Mouse (Mus musculus): ENCODE data around the gene Fuz. TPM values are rescaled to one million over a fixed set of nuclear protein-coding genes. Genes with fewer than 3 reads are reported as not detected.
A peak's percentile ranks its signal among the peaks of the same experiment; 100 is the strongest.

The Fuz gene
- total RNA-seq (2021): 10 to 100 TPM; 23.8 to 29.1 TPM

DNA sequence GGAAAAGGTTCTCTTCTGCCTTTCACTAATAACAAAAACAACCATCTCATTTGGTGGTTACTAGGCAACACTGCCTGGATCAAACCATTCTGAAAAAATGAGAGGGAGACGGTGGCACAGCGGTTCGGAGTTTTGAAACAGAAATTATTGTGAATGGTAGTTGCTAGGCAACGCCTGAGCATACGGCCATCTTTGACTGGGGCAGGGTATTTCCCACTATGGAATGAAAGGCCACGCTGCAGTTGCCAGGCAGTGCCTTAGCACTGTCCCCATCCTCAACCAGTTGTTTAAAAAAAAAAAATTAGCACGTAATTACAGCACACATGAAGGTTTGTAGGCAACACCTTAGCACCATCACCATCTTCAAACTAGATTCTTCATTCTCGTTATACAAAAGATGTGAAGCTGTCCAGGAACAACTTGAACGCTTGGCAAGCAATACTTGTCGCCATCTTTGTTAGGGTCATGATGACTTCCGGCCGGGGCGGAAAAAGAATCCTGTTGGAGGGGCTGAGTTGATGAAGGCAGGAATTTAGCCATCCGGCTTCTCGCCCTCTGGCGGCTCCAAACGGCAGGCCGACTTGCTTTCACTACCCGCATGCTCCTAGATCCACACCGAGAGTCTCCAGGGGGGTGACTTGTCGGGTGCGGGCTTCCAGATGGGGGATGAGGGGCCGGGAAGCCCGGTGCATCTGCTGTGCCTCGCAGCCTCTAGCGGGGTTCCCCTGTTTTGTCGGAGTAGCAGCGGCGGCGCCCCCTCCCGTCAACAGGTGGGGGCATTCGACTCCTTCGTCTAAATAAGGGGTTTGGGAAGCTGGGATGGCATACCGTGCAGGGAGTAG is at the start of gene Fuz:
Gene Fuz (plus strand): TSS at position 487 of the 842 bp plus-strand sequence.
- peak; percentile 91 to 92 for DNase-seq

DNA sequence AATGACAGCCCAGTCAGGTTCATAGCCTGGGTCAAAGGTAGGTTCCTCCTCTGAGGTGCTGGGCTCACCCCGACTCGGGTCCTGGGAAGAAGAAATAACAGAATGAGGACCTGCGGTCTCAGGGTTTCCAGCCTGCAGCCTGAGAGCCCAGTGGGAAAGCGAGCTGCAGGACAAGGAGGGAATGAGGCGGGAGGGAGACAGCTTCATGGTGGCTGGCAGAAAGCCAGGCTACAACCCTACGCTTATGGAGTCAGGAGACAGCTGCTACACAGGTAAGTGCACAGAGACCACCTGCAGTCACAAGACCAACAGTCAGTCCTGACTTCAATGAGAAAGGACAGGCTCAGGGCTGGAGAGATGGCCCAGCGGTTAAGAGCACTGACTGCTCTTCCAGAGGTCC is 49.1 kb upstream of the Fuz start:
- DNase-seq: no peak

DNA sequence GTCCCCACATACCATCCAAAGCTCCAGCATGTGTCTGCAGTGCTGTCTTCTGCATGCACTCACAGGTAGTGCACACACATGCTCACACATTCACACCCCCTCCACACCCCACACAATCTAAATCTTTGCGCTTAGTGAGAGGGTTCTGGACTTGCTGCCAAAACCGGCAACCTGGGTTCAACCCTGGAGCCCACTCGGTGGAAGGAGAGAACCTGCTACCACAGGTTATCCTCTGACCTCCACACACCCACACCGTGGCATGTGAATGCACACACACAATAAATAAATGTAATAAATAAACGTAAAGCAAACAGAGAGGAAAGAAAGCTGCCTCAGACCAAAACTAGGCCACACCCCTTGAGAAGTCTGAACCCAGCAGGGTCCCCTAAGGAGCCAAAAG is 48.1 kb upstream of the Fuz start:
- DNase-seq: no peak

DNA sequence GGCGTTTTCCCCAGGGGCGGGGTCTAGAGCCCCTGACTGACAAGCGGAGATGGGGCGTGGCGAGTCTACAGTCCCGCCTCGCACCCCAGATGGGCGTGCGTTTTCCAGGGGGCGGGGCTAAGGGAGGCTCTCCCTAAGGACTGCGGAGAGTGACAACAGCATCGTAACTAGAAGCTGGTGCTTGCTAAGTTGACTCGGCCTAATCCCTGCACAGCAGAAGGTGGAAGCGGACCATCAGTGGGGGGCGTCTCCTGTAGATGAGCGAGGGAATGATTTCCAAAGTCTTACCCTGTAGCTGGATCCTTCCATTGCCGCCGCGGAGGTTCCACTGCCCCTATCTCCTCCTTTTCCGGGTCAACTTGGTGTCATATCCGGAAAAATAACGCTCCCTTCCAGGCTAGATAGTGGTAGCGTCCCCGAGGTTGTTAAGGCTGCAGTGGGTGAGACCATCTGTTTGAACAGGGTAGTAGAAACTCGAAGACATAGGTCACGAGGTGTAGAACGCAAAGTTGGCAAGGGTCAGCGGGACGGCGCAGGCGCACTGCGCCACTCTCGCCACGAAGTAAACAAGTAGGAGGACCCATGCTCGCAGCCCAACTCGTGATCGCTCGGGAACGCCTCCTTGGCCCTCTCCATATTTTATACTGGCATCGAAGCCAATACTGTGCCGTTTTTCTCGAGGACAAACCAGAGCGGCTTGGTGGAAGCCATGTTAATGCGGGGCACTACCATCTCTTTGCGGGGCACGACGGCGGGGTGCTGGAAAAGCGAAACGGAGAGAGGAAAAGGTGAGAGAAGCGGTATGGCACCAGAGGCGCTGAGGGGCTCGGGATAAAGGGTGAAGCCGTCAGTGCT is 47.1 kb upstream of the Fuz start, which contains the start of the genes Akt1s1 and Tbc1d17:
Gene Akt1s1 (plus strand): TSS at position 431 of the 855 bp plus-strand sequence.
Gene Tbc1d17 (minus strand): TSS at position 519 of the 855 bp plus-strand sequence.
- peak; percentile 99 to 100 for DNase-seq

DNA sequence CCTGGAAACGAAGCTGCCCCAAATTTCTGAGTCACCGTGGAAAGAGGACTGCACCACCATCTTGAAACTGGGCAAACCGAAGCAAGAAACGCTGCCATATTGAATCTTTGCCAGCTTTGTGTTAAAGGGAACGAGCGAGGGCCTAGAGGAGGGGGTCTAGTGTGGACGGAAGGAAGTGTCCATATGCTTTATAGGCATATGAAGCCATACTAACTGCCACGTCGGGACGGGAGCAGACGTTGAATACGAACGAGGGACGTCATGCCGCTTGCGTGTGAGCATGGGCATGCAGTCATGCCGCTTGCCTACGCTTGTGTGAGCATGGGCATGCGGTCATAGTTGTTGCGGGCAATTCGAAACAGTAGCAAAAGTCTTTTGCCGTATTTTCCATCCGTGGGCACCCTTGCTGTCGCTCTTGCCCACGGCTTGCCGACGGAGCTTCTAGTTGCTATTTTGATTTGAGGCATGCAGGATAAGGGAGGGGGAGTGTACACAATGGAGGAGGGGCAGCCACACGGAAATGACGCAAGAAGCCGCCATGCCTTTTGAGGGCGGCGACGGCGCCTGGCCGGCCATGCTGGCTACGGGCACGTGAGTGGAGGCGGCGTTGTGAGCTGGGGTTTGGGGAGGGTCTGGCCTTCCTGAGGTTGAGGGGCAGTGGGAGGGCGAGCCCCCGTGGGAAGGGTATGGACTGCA is 46.3 kb upstream of the Fuz start:
- DNase-seq: peak; percentile 90

DNA sequence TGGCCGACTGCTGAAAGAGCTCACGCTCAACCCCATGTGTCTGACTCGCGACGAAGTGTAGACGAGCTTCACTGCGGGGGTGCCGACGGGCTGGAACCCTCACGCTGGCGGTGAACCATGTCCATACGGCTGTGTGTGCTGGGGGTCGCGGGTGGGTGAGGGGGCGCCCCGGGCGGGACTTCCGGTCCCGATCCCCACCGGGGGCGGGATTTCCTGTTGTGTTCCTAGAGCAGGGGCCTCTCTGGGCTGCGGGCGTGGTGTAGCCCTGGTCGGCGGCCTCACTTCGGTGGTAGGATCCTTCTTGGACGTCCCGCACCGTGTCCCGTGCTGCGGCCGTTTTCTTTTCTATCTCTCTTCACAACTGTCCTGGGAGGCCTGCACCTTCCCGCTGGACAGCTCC is 45.7 kb upstream of the Fuz start:
- peak in 1 of 2 experiments; percentile 68 for DNase-seq

DNA sequence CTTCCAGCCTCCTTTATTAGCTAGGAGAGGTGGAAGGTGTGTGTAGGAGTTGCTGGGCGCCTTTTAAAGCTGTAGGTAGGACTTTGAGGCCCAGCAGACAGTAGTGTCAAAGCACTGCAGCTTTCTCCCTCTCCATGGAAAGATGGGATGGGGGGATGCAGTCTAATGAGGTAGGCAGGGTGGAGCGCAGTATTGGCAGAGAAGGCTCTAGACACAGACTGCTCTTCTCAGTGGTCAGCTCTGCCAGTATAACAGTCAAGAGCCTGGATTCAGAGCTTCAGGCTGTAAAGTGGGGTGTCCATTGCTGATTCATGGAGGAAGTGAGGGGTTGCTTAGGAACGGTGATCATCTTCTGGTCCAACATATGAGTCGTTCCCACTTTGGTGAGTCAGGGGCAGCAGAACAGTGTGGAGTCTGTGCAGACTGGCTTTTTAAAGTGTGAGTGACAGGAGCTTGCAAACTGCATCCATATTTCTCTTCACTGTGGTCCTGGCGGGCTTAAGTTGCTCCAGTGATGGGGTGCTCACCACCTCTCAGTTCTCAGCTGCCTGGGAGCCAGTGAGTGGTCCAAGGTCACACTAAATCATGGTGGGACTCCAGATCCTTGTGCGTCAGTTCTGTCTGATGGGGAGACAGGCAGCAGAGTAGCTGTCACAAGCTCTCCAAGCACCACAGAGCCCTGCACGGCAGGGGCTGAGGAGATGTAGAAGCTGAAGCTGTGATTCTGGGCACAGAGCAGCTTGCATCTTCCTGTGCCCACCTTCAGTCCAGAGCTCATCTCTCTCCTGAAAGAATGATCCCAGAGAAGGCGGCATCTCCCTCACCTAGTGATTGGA is 44.9 kb upstream of the Fuz start:
- DNase-seq: no peak

DNA sequence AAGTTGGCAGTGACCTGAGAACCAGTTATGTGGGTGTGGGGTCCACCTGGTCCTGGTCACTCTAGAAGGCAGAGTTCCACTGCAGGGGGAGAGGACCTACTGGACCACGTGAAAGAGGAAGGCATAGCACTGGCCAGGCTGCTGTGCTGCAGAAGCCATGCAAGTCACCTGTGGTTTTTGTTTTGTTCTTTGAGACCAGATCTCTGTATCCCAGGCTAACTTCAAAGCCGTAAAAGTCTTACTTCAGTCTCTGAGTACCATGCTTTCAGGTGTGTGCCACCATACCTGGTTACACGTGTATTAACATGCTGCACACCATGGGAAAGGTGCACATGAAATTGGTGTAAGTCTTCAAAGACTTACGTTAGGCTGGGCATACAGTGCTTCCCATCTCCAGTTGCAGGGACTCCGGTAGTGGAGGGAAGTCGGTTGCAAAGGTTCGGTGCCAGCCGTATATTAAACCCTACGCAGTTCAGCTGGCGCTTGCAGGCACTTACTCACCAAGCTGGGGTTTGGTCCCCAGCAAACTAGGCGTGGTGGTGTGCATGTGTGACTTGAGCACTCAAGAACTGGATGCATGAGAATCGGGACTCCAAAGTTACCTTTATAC is 44.1 kb upstream of the Fuz start:
- DNase-seq: no peak

DNA sequence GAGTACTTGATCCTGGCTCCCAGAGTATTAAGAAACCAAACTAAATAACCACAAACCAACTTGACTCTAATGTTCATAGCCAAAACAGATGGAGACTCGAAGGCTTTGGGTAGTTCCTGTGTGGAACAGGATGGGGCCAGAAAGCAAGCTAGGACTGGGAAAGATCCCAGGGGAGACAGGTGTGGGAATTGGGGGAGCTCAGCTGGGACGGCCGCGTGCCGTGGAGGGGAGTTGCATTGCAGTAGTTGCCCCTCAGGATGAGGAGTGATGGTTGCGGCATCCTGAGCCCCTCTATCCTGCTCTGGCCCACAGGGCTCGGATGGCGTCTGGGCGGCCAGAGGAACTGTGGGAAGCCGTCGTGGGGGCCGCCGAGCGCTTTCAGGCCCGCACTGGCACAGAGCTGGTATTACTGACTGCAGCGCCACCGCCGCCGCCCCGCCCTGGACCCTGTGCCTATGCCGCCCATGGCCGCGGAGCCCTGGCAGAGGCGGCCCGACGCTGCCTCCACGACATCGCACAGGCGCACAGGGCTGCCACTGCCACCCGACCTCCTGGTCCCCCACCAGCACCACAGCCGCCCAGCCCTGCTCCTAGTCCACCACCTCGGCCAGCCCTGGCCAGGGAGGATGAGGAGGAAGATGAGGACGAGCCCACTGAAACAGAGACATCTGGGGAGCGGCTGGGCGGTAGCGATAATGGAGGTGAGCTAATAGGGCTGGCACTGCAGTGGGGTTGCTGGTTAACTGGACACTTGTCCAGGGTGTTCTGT is 43.4 kb upstream of the Fuz start:
- DNase-seq: no peak

DNA sequence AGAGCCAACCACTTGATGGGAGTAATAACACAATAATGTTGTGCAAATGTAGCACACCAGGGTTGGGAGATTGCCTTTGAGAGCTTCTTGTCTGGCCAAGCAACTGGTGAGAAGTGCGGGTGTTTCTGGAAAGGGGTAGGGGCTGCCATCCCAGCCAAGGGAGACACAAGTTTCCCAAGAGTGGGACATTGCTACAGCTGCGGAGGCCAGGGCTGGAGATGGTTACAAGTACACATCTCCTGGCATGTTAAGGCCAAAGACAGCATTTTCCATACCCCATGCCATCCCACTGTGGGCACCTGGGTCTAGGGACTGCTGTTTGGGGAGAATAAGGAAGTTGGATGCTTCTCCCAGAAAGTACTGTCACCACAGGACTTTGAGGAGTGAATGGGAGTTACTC is 42.8 kb upstream of the Fuz start:
- no peak for DNase-seq

DNA sequence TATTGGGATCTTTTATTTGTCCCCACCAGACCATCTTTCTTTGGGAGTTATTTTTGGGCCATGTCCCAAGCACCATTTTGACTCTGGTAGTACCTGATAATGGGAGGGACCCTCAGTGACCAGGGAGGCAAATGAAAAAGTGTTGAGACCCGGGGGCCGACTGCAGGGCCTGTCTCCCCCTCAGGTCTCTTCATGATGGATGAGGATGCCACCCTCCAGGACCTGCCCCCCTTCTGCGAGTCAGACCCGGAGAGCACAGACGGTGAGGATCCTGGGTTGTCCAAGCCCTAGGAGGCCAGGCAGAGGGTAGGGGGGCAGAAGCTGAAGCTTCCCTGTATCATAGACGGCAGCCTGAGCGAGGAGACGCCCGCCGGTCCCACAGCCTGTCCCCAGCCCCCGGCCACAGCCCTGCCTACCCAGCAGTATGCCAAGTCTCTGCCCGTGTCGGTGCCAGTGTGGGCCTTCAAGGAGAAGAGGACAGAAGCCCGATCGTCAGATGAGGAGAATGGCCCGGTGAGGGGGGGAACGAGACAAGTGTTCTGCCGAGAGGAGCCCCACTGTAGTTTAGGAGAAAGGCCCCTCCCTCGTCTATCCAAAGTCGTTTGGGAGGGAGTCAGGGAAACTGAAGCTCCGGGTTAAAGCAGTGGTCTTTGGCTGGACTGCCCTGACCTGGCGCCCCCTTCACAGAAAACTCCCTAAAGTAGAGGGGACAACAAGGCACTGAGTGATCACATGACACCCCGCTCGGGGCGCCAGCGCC is 42.1 kb upstream of the Fuz start:
- no peak for DNase-seq

DNA sequence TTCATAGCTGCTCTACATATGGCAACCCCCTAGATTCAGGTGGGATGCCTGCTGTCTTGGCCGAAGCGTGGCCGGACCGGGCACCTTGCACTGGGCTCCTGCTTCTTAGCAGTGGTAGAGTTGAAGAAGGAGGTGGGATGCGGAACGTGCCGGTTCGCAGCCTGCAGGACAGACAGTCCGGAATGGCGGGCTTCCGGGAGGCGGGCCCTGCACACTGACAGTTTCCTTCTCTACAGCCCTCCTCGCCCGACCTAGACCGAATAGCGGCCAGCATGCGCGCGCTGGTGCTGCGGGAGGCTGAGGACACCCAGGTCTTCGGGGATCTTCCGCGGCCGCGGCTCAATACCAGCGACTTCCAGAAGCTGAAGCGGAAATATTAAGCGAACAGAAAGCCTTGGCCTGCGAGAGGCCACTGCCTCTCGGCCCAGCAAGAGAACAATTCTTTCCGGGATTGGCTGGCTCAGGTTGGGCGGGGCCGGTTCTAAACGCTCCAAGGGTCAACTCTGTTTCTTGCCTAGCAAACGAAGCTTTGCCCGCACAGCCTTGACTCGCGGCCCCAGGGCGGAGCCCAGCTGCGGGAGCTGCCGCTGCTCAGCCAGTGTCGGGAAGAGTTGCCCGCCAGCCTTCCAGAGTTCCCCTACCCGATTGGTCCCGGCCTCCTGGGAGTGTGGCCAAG is 41.4 kb upstream of the Fuz start:
- DNase-seq: peak; percentile 74 to 80

DNA sequence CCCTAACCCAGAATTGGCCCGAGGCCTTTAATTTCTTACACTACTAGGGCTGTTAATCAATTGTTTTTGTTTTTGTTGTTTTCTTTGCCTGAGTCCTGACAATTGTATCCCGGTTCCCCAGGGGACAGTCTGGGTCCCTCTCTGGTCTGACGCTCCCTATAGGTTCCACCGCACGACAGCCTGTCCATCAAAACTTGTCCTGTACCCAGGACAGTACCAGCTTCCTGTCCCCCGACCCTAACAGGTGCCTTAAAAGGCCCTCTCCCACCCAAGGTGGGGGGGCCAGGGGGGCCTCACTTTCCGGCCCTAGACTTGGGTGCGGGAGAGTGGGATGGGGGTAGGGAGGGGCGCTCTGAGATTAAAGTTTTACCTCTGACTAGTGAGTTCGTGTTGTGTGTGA is 40.8 kb upstream of the Fuz start:
- DNase-seq: no peak

DNA sequence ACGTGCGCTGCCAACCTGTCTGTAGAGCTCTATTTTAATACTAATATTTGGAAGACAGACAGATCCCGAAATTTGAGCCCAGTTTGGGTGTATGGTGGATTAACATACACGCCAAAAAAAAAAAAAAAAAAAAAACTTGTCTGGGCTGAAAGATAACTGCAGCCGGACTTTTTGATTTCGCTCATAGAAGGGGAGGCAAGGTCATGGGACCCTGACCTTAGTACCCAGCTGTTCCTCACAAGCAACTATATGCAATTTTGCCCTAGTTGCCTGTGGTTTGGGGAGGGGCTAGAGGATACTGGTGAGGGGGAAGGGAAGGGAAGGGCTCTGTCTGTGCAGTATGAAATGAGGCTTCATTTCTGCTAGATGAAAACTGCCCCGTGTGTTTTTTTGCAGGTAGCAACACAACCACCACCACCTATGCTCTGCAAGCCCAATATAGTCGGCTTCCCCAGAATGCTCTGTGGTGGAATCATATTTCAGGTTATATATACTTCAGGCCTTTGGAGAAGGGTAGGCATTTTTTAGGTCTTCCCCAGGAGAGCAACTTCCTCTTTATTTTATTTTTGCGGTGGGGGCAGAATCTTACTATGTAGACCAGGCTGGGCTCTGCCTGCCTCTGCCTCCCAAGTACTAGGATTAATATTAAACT is 39.5 kb upstream of the Fuz start:
- no peak for DNase-seq

DNA sequence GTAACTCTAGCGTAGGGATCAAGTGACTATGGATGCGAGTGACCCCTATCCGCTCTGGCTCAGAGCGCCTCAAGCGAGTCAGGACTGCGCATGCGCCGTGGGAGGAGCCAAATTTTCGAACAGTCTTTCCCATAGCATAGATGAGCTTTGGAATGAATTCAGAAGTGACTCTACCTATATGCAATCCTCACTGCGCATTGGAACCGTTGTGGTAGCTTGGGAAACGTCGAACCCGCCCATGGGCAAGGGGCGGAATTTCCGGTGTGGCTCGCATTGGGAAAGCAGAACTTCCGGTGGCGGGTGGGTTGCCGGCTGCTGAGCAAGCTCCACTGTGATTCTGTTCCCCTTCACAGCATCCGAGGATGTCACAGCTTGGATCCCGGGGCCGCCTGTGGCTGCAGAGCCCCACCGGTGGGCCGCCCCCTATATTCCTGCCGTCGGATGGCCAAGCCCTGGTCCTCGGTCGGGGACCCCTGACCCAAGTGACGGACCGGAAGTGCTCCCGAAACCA is 38.8 kb upstream of the Fuz start, which contains the start of gene Pnkp:
Gene Pnkp (plus strand): TSS at position 98 of the 511 bp plus-strand sequence.
- DNase-seq: peak; percentile 91

DNA sequence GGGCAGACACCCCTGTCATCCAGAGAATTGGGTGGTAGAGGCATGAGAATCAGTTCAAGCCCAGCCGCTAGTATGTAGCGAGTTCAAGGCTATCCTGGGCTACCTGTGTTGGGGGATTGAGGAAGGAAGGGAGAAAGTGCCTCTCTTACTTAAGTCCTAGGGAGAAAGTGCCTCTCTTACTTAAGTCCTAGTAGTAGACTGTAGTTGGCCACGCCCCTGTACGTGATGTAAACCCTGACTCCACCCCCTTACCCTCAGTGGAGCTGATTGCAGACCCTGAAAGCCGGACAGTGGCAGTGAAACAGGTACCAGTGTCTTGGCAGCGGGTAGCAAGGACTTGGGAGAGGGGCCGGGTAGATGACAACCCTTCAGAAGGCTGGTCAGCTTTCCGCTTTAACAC is 38.0 kb upstream of the Fuz start:
- no peak for DNase-seq

DNA sequence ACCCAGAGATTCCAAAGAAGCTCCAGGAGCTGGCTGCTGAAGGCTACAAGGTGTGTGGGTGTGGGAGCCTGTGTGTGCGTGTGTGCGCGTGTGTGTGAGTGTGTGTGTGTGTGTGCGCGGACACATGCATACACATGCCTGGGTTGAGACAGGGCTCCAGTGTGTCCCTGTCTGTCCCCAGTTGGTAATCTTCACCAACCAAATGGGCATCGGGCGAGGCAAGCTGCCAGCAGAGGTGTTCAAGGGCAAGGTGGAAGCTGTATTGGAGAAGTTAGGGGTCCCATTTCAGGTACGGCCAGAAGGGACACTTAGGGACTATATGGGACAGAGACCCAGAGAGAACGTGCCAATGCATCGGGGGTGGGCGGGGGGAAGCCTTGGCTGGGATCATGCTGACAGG is 36.0 kb upstream of the Fuz start:
- DNase-seq: no peak

Measured in layer of hippocampus, postnatal 36 days (tissue).